Mouse (Mus musculus) gastrocnemius, postnatal 14 days (tissue): ENCODE results near the gene Klrb1a. TPM values are rescaled to one million over a fixed set of nuclear protein-coding genes. Genes with fewer than 3 reads are reported as not detected.

ENCODE experiments used
- DNase-seq: peaks from one replicate; pipeline ENCODE4 v3.0.0; 2021; ENCODE audit warnings: mixed read lengths
- intact Hi-C: fragments of 180-260 bp; cut with DNase I; formaldehyde crosslinking; loops from one replicate; pipeline ENCODE4 v1.15.1; 2025; ENCODE audit warnings: low total_unique reads
- total RNA-seq, 2 experiments: library from RNA; stranded (reverse); gene quantifications; 2 replicates each; pipeline ENCODE4 v1.2.3; 2021

The Klrb1a gene
- total RNA-seq, 2 experiments from 2014 or later: not detected

- no peak for DNase-seq
- intact Hi-C loops: no loop called here
These were observed 18.8 kb downstream of the Klrb1a start for GRCm38 (mm10) chr6:128604512-128604911.

GRCm38 (mm10) chr6:128602463-128603201 lies 20.7 kb downstream of the Klrb1a start:
- intact Hi-C loops: no loop called here

GRCm38 (mm10) chr6:128602026-128602425 lies 21.3 kb downstream of the Klrb1a start:
- DNase-seq: no peak
- intact Hi-C loops: no loop called here

More at GRCm38 (mm10) chr6:128602463-128603201, 20.7 kb downstream of the Klrb1a start:
- no peak for DNase-seq

GRCm38 (mm10) chr6:128599555-128599954 lies 23.8 kb downstream of the Klrb1a start:
- DNase-seq: no peak

GRCm38 (mm10) chr6:128598256-128599047 lies 24.9 kb downstream of the Klrb1a start:
- intact Hi-C loops: no loop called here

More at GRCm38 (mm10) chr6:128599555-128599954, 23.8 kb downstream of the Klrb1a start:
- intact Hi-C loops: no loop called here

GRCm38 (mm10) chr6:128597121-128597522 lies 26.2 kb downstream of the Klrb1a start:
- DNase-seq: peak; percentile 38
- intact Hi-C loops: no loop called here

More at GRCm38 (mm10) chr6:128598256-128599047, 24.9 kb downstream of the Klrb1a start:
- no peak for DNase-seq

- peak; percentile 8 for DNase-seq
- intact Hi-C loops: no loop called here
These were observed 28.7 kb downstream of the Klrb1a start for GRCm38 (mm10) chr6:128594651-128595050.

GRCm38 (mm10) chr6:128589426-128589825 lies 33.9 kb downstream of the Klrb1a start:
- no peak for DNase-seq
- intact Hi-C loops: no loop called here

GRCm38 (mm10) chr6:128587619-128588018 lies 35.7 kb downstream of the Klrb1a start:
- DNase-seq: no peak
- intact Hi-C loops: no loop called here

- no peak for DNase-seq
- intact Hi-C loops: no loop called here
These were observed 37.6 kb downstream of the Klrb1a start for GRCm38 (mm10) chr6:128585642-128586245.

- DNase-seq: peak; percentile 11
- intact Hi-C loops: no loop called here
These were observed 39.2 kb downstream of the Klrb1a start for GRCm38 (mm10) chr6:128584070-128584660.

- no peak for DNase-seq
- intact Hi-C loops: no loop called here
These were observed 41.8 kb downstream of the Klrb1a start, which contains the start of gene A2ml1 for GRCm38 (mm10) chr6:128581508-128581907. TSS of gene A2ml1 (minus strand) at chr6:128581608.

- intact Hi-C loops: no loop called here
These were observed 46.0 kb downstream of the Klrb1a start for GRCm38 (mm10) chr6:128577301-128577700.

GRCm38 (mm10) chr6:128566589-128566988 lies 56.7 kb downstream of the Klrb1a start:
- intact Hi-C loops: no loop called here
- no peak for DNase-seq

More at GRCm38 (mm10) chr6:128577301-128577700, 46.0 kb downstream of the Klrb1a start:
- DNase-seq: no peak

Other genes with a start within 250 kb of the Klrb1a start
- not detected for gene Tex52, start 248.1 kb downstream of the Klrb1a start, total RNA-seq
- gene Gm44596, start 248.0 kb downstream of the Klrb1a start, total RNA-seq: not detected
- gene Nrip2, start 224.2 kb downstream of the Klrb1a start, total RNA-seq: 1 to 10 TPM; 3.0 to 3.4 TPM
- gene Itfg2, start 198.6 kb downstream of the Klrb1a start, total RNA-seq: 10 to 100 TPM; 18.1 to 19.9 TPM
- gene Fkbp4, start 184.9 kb downstream of the Klrb1a start, total RNA-seq: 10 to 100 TPM; 80.7 to 92.8 TPM
- gene Pzp, start 96.8 kb downstream of the Klrb1a start, total RNA-seq: not detected
- not detected for gene A2ml1, start 41.9 kb downstream of the Klrb1a start, total RNA-seq
- not detected for gene Clec2h, start 38.9 kb upstream of the Klrb1a start, total RNA-seq
- not detected for gene Klrb1, start 99.5 kb upstream of the Klrb1a start, total RNA-seq
- under 1 TPM in 1 of 2 experiments, not detected in 1; 0.14 TPM for gene Klrb1c, start 165.7 kb upstream of the Klrb1a start, total RNA-seq
- not detected for gene Gm44511, start 202.8 kb upstream of the Klrb1a start, total RNA-seq
- gene Klrb1b, start 202.8 kb upstream of the Klrb1a start, total RNA-seq: not detected